Mouse (Mus musculus): Measurements from ENCODE around the gene Nmu. TPM values are rescaled to one million over a fixed set of nuclear protein-coding genes. Genes with fewer than 3 reads are reported as not detected.

The Nmu gene
- polyA plus RNA-seq, 2 experiments, result 1.7 to 1.9 TPM

GRCm38 (mm10) chr5:76321249-76322196 is 42.1 kb downstream of the Nmu start:
- DNase-seq (ENCODE audit: low spot score), result peak; percentile 4
- Histone ChIP-seq H3K4me2 (replicated peaks; ENCODE audit: low read depth, low read length, severe bottlenecking) (no peak overlapping the region), H3K36me3 (ENCODE audit: control insufficient read depth, insufficient read depth, low read length) (no peaks in the 10 kb centered on the region), H3K4me3 (replicated peaks; ENCODE audit: low read length) (no peak overlapping the region), H3K9me3 (ENCODE audit: control insufficient read depth, low read length) (no peaks in the 10 kb centered on the region), H3K27ac (replicated peaks; ENCODE audit: low read depth, low read length) (no peak overlapping the region; the same call in 1 of the 2 replicates), H3K4me1 (ENCODE audit: control insufficient read depth, insufficient read depth, low read length) (no peaks in the 10 kb centered on the region), H3K27me3 (ENCODE audit: control insufficient read depth, insufficient read depth, low read length) (no peaks in the 10 kb centered on the region), H3K9ac (ENCODE audit: low read depth, low read length, severe bottlenecking) (no peak overlapping the region)
- 54% methylated on average over 11 of the region's 11 CpGs for WGBS
- ATAC-seq (ENCODE audit: low FRiP score, low read depth), result no peak
- no peak for TF ChIP-seq POLR2A (IDR thresholded peaks at IDR 0.05; ENCODE audit: borderline replicate concordance, extremely low read depth, insufficient read depth, insufficient read length)

GRCm38 (mm10) chr5:76308206-76308605 is 55.4 kb downstream of the Nmu start:
- Histone ChIP-seq H3K4me3 (replicated peaks; ENCODE audit: low read length) (no peak overlapping the region), H3K27me3 (ENCODE audit: control insufficient read depth, insufficient read depth, low read length) (no peaks in the 10 kb centered on the region), H3K9ac (ENCODE audit: low read depth, low read length, severe bottlenecking) (no peak overlapping the region), H3K36me3 (ENCODE audit: control insufficient read depth, insufficient read depth, low read length) (no peaks in the 10 kb centered on the region), H3K4me2 (replicated peaks; ENCODE audit: low read depth, low read length, severe bottlenecking) (no peak overlapping the region), H3K4me1 (ENCODE audit: control insufficient read depth, insufficient read depth, low read length) (peaks cover 5% of the 10 kb centered on the region; the same call in 1 of the 2 replicates), H3K9me3 (ENCODE audit: control insufficient read depth, low read length) (no peaks in the 10 kb centered on the region), H3K27ac (replicated peaks; ENCODE audit: low read depth, low read length) (no peak overlapping the region)
- DNase-seq (ENCODE audit: low spot score) (no peak), ATAC-seq (ENCODE audit: low FRiP score, low read depth) (no peak)
- 67% methylated on average over 2 of the region's 2 CpGs for WGBS
- no peak for TF ChIP-seq POLR2A (IDR thresholded peaks at IDR 0.05; ENCODE audit: borderline replicate concordance, extremely low read depth, insufficient read depth, insufficient read length)

DNA sequence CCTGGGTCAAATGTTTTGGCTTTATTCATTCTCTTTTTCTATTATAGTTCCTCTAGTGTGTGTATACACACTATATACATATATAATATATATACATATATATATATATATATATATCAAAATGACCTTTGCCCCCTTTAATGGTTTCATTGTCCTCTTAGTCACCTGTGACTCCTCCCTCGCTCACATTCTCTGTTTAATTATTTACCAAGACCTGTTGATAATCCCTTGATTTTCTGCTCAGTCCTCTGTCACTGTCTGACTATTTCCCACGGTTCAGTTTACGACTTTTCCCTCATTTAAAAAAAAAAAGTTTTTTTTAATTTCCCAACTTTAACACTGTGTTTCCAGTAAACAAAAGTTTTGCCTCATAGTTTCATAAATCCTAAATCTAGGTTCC is 57.3 kb downstream of the Nmu start:
- H3K4me3 ChIP-seq (replicated peaks; ENCODE audit: low read length), result no peak overlapping the region
- ATAC-seq (ENCODE audit: low FRiP score, low read depth) (no peak), DNase-seq (ENCODE audit: low spot score) (no peak)
- H3K36me3 ChIP-seq (ENCODE audit: control insufficient read depth, insufficient read depth, low read length), result no peaks in the 10 kb centered on the region
- H3K9ac ChIP-seq (ENCODE audit: low read depth, low read length, severe bottlenecking), result no peak overlapping the region
- 63% methylated on average over 3 of the region's 3 CpGs for WGBS
- no peak overlapping the region for H3K27ac ChIP-seq (replicated peaks; ENCODE audit: low read depth, low read length)
- H3K9me3 ChIP-seq (ENCODE audit: control insufficient read depth, low read length), result no peaks in the 10 kb centered on the region
- peaks cover 11% of the 10 kb centered on the region; the same call in 1 of the 2 replicates for H3K4me1 ChIP-seq (ENCODE audit: control insufficient read depth, insufficient read depth, low read length)
- no peak for TF ChIP-seq POLR2A (IDR thresholded peaks at IDR 0.05; ENCODE audit: borderline replicate concordance, extremely low read depth, insufficient read depth, insufficient read length)
- no peak overlapping the region for H3K4me2 ChIP-seq (replicated peaks; ENCODE audit: low read depth, low read length, severe bottlenecking)
- H3K27me3 ChIP-seq (ENCODE audit: control insufficient read depth, insufficient read depth, low read length), result no peaks in the 10 kb centered on the region

GRCm38 (mm10) chr5:76305616-76306015 is 58.0 kb downstream of the Nmu start:
- no peak overlapping the region for H3K27ac ChIP-seq (replicated peaks; ENCODE audit: low read depth, low read length)
- H3K36me3 ChIP-seq (ENCODE audit: control insufficient read depth, insufficient read depth, low read length), result 0 out of 2 replicates have a peak, but pooled peaks cover 3% of the 10 kb centered on the region
- 5% methylated on average over 8 of the region's 8 CpGs for WGBS
- no peak for ATAC-seq (ENCODE audit: low FRiP score, low read depth)
- no peak for TF ChIP-seq POLR2A (IDR thresholded peaks at IDR 0.05; ENCODE audit: borderline replicate concordance, extremely low read depth, insufficient read depth, insufficient read length)
- peak overlapping the region; percentile 95 for H3K4me3 ChIP-seq (replicated peaks; ENCODE audit: low read length)
- H3K9me3 ChIP-seq (ENCODE audit: control insufficient read depth, low read length), result no peaks in the 10 kb centered on the region
- DNase-seq (ENCODE audit: low spot score), result no peak
- peak overlapping the region; percentile 86 for H3K4me2 ChIP-seq (replicated peaks; ENCODE audit: low read depth, low read length, severe bottlenecking)
- H3K9ac ChIP-seq (ENCODE audit: low read depth, low read length, severe bottlenecking), result no peak overlapping the region
- no peaks in the 10 kb centered on the region for H3K27me3 ChIP-seq (ENCODE audit: control insufficient read depth, insufficient read depth, low read length)
- H3K4me1 ChIP-seq (ENCODE audit: control insufficient read depth, insufficient read depth, low read length), result peaks cover 11% of the 10 kb centered on the region; the same call in 1 of the 2 replicates

GRCm38 (mm10) chr5:76304452-76305341 is 58.9 kb downstream of the Nmu start, which contains the start of gene Clock:
Gene Clock, minus strand, starts transcription at chr5:76304792.
- Histone ChIP-seq H3K27me3 (ENCODE audit: control insufficient read depth, insufficient read depth, low read length) (no peaks in the 10 kb centered on the region), H3K9me3 (ENCODE audit: control insufficient read depth, low read length) (no peaks in the 10 kb centered on the region), H3K4me2 (replicated peaks; ENCODE audit: low read depth, low read length, severe bottlenecking) (peak within 1 kb of the TSS; percentile 86), H3K27ac (replicated peaks; ENCODE audit: low read depth, low read length) (peak within 1 kb of the TSS; percentile 96), H3K4me1 (ENCODE audit: control insufficient read depth, insufficient read depth, low read length) (peaks cover 11% of the 10 kb centered on the region; the same call in 1 of the 2 replicates), H3K9ac (ENCODE audit: low read depth, low read length, severe bottlenecking) (peak within 1 kb of the TSS; percentile 93), H3K4me3 (replicated peaks; ENCODE audit: low read length) (peak within 1 kb of the TSS; percentile 95), H3K36me3 (ENCODE audit: control insufficient read depth, insufficient read depth, low read length) (0 out of 2 replicates have a peak, but pooled peaks cover 4% of the 10 kb centered on the region)
- ATAC-seq (ENCODE audit: low FRiP score, low read depth) (peak; percentile 91), DNase-seq (ENCODE audit: low spot score) (peak; percentile 79)
- under 1% methylated on average over 68 of the region's 104 CpGs for WGBS
- 0 out of 2 replicates have a peak, but pooled peaks have one; percentile 53 for TF ChIP-seq POLR2A (IDR thresholded peaks at IDR 0.05; ENCODE audit: borderline replicate concordance, extremely low read depth, insufficient read depth, insufficient read length)

Data from limb, embryonic 14.5 days (tissue).